In the genomic region with DNA sequence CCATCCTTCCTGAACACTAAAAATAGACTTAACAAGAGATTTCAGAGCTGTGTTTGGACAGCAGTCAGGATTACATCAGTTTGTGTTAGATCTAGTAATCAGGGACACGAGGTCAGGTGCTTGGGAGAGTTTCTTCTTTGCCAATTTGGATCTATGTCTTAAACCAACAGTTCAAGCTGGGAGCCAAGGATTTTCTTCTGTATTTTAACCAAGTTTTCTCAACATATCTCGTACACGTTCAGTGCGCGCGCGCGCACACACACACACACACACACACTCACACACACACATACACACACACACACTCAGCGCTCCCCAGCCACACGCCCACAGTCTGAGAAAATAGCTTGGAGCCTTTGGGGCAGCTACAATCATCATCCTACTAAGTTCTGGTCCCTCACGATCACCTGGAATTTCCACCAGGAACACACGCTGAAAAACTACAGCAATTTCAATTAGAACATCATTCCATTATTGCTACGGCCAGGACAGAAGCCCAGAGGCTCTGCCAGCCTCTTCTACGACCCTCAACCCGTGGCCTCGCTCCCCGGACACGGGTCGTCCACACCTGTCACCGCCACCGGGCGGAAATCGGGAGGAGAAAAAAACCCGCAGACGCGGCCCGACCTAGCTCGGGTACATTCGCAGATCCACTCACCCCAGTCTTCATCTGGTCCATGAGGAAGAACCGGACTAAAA, we compare ENCODE assay signal across 8 mouse cellular contexts. TPM values are rescaled to one million over a fixed set of nuclear protein-coding genes. Genes with fewer than 3 reads are reported as not detected.
DNase-seq lines count a peak whose midpoint lies in the region; ATAC-seq and TF ChIP-seq lines count a peak whose summit lies in the region.

No protein-coding gene starts in this region.

- peak overlapping the region; percentile 65 for H3ac ChIP-seq in C2C12 (ENCODE audit: control insufficient read depth, insufficient read length, low read depth)
- H3ac ChIP-seq in myocyte (ENCODE audit: control insufficient read depth, insufficient read length), result peak overlapping the region; percentile 48

- intact Hi-C loops in gastrocnemius, postnatal 36 days (cut with DNase I), result no loop called here

- peak overlapping the region; percentile 86 for H3K27ac ChIP-seq in heart, embryonic 15.5 days
- H3K27ac ChIP-seq in liver, embryonic 12.5 days, result peak overlapping the region; percentile 91

- no peaks in the 10 kb centered on the region for H3K27me3 ChIP-seq in C2C12 (ENCODE audit: control insufficient read depth, insufficient read depth, insufficient read length)
- no peaks in the 10 kb centered on the region for H3K27me3 ChIP-seq in heart, embryonic 15.5 days
- no peaks in the 10 kb centered on the region for H3K27me3 ChIP-seq in liver, embryonic 12.5 days (replicated peaks)
- H3K27me3 ChIP-seq in myocyte (ENCODE audit: control insufficient read depth, insufficient read depth, insufficient read length), result no peaks in the 10 kb centered on the region

- H3K4me3 ChIP-seq in C2C12 (ENCODE audit: insufficient read depth, poor library complexity, severe bottlenecking), result peak overlapping the region; percentile 78
- peak overlapping the region; percentile 98 for H3K4me3 ChIP-seq in heart, embryonic 15.5 days
- peak overlapping the region; percentile 96 for H3K4me3 ChIP-seq in liver, embryonic 12.5 days
- H3K4me3 ChIP-seq in myocyte, result peak overlapping the region; percentile 97

- peaks cover 20% of the 10 kb centered on the region for H3K4me1 ChIP-seq in heart, embryonic 15.5 days (replicated peaks)
- H3K4me1 ChIP-seq in liver, embryonic 12.5 days, result peaks cover 52% of the 10 kb centered on the region

- peaks cover 10% of the 10 kb centered on the region for H3K36me3 ChIP-seq in C2C12 (ENCODE audit: control insufficient read depth, insufficient read depth)
- no peaks in the 10 kb centered on the region for H3K36me3 ChIP-seq in heart, embryonic 15.5 days
- H3K36me3 ChIP-seq in liver, embryonic 12.5 days, result peaks cover 6% of the 10 kb centered on the region; the same call in 1 of the 2 replicates
- H3K36me3 ChIP-seq in myocyte (ENCODE audit: control insufficient read depth, insufficient read depth), result no peaks in the 10 kb centered on the region

- DNase-seq in gastrocnemius, postnatal 10 days, result peak; percentile 9
- DNase-seq in gastrocnemius, postnatal 36 days, result no peak
- peak; percentile 38 for DNase-seq in c-Kit-negative CD71-positive TER-119-positive erythroid progenitor cells, embryonic 14.5 days (ENCODE audit: low read depth, low spot score)
- no peak for DNase-seq in frontal cortex, postnatal 36 days (ENCODE audit: low spot score in 2 of 2)

- H3K79me2 ChIP-seq in C2C12 (ENCODE audit: control insufficient read depth, insufficient read depth), result peaks cover 55% of the 10 kb centered on the region
- peaks cover 54% of the 10 kb centered on the region for H3K79me2 ChIP-seq in myocyte (ENCODE audit: control insufficient read depth, insufficient read depth)

- no peaks in the 10 kb centered on the region for H3K9me3 ChIP-seq in heart, embryonic 15.5 days (replicated peaks)
- no peaks in the 10 kb centered on the region for H3K9me3 ChIP-seq in liver, embryonic 12.5 days (replicated peaks)

- 2% methylated on average over 30 of the region's 30 CpGs for WGBS in heart, embryonic 15.5 days
- 1% methylated on average over 30 of the region's 30 CpGs for WGBS in liver, embryonic 12.5 days (ENCODE audit: insufficient replicate concordance)

- TF ChIP-seq POLR2A in myocyte (IDR thresholded peaks at IDR 0.05; ENCODE audit: insufficient read length, low read depth), result no peak

- peaks cover 36% of the 10 kb centered on the region for H3K79me3 ChIP-seq in C2C12 (ENCODE audit: low read depth)

- peak overlapping the region; percentile 93 for H3K4me2 ChIP-seq in heart, embryonic 15.5 days
- peak overlapping the region; percentile 77 for H3K4me2 ChIP-seq in liver, embryonic 12.5 days
- H3K4me2 ChIP-seq in myocyte (ENCODE audit: low read depth), result peak overlapping the region; percentile 74

- peak overlapping the region; percentile 84 for H3K9ac ChIP-seq in heart, embryonic 15.5 days
- peak overlapping the region; percentile 91 for H3K9ac ChIP-seq in liver, embryonic 12.5 days

- ATAC-seq in heart, embryonic 15.5 days (replicated peaks; ENCODE audit: insufficient number of reproducible peaks, insufficient read depth, low FRiP score, low read depth), result no peak
- ATAC-seq in liver, embryonic 12.5 days, result peak; percentile 70

- no peak for TF ChIP-seq CTCF in C2C12 (IDR thresholded peaks at IDR 0.05; ENCODE audit: control insufficient read depth, insufficient read depth, insufficient read length)

TF ChIP-seq in C2C12, 6 proteins besides CTCF, POLR2A, EP300 and RAD21:
- TF ChIP-seq MYOD1 (IDR thresholded peaks at IDR 0.05; ENCODE audit: control insufficient read depth, insufficient read length, low read depth) (peak; percentile 4), MYOG (IDR thresholded peaks at IDR 0.05; ENCODE audit: control insufficient read depth, extremely low read depth, insufficient read length) (no peak), USF1 (IDR thresholded peaks at IDR 0.05; ENCODE audit: low read depth) (no peak), CEBPB (IDR thresholded peaks at IDR 0.05; ENCODE audit: low read depth) (no peak), MAX (IDR thresholded peaks at IDR 0.05) (no peak), FOSL1 (IDR thresholded peaks at IDR 0.05; ENCODE audit: insufficient read depth, low read length, poor library complexity, severe bottlenecking) (no peak)

TF ChIP-seq in myocyte, 11 proteins besides CTCF, POLR2A, EP300 and RAD21:
- TF ChIP-seq MAX (IDR thresholded peaks at IDR 0.05; ENCODE audit: low read depth) (no peak), MYOG (IDR thresholded peaks at IDR 0.05; ENCODE audit: control insufficient read depth in 1 of 3, insufficient read depth in 1 of 3, insufficient read length in 2 of 3, low read depth in 2 of 3) (peak in 1 of 3 experiments; percentile 19), E2F4 (IDR thresholded peaks at IDR 0.05; ENCODE audit: insufficient read depth) (no peak), TCF12 (IDR thresholded peaks at IDR 0.05; ENCODE audit: insufficient read depth, poor library complexity, severe bottlenecking) (no peak), MYOD1 (IDR thresholded peaks at IDR 0.05; ENCODE audit: control insufficient read depth in 1 of 3, insufficient read length in 2 of 3, low read depth in 2 of 3) (peak in 2 of 3 experiments; percentile 17 to 21)

RNA-seq across cellular contexts. Expression of gene Atf6, which starts 0.4 kb away (rescaled TPM):
- 10 to 100 TPM; 17.2 to 17.5 TPM for total RNA-seq in gastrocnemius, postnatal 10 days (2021)
- total RNA-seq in gastrocnemius, postnatal 36 days (2021), result 10 to 100 TPM; 16.3 to 18.2 TPM
- 12.0 TPM for polyA plus RNA-seq in C2C12 (2012; fragmentation: generic; extraction: Trizol)
- 9.8 and 10.2 TPM in 2 replicates for polyA plus RNA-seq in heart, embryonic 15.5 days (2015; fragmentation: Nextera tagmentation; extraction: Ambion mirVana)
- polyA plus RNA-seq in liver, embryonic 12.5 days (2016; fragmentation: Nextera tagmentation; extraction: Ambion mirVana), result 9.6 and 10.6 TPM in 2 replicates
- polyA plus RNA-seq in myocyte (2012; fragmentation: generic; extraction: Trizol), result 40.2 TPM

RNA-seq across cellular contexts. Expression of gene Gm26620, which starts 17.7 kb away (rescaled TPM):
- under 1 TPM; 0.45 to 0.80 TPM for total RNA-seq in gastrocnemius, postnatal 10 days (2021)
- under 1 TPM in 1 of 2 experiments, not detected in 1; 0.54 TPM for total RNA-seq in gastrocnemius, postnatal 36 days (2021)
- polyA plus RNA-seq in C2C12 (2012; fragmentation: generic; extraction: Trizol) (0.12 TPM), myocyte (2012; fragmentation: generic; extraction: Trizol) (0.06 TPM)
- 0.62 and 0.84 TPM in 2 replicates for polyA plus RNA-seq in heart, embryonic 15.5 days (2015; fragmentation: Nextera tagmentation; extraction: Ambion mirVana)
- polyA plus RNA-seq in liver, embryonic 12.5 days (2016; fragmentation: Nextera tagmentation; extraction: Ambion mirVana), result 0.46 and 0.50 TPM in 2 replicates

RNA-seq across cellular contexts. Expression of gene Dusp12, which starts 18.2 kb away (rescaled TPM):
- total RNA-seq in gastrocnemius, postnatal 10 days (2021), result 1 to 10 TPM; 7.5 to 9.7 TPM
- total RNA-seq in gastrocnemius, postnatal 36 days (2021), result 1 to 10 TPM; 3.6 to 4.1 TPM
- polyA plus RNA-seq in C2C12 (2012; fragmentation: generic; extraction: Trizol) (39.9 TPM), myocyte (2012; fragmentation: generic; extraction: Trizol) (26.8 TPM)
- polyA plus RNA-seq in heart, embryonic 15.5 days (2015; fragmentation: Nextera tagmentation; extraction: Ambion mirVana), result 23.0 TPM in 2 replicates
- polyA plus RNA-seq in liver, embryonic 12.5 days (2016; fragmentation: Nextera tagmentation; extraction: Ambion mirVana), result 25.7 and 27.3 TPM in 2 replicates

RNA-seq across cellular contexts. Expression of gene Fcrlb, which starts 45.6 kb away (rescaled TPM):
- total RNA-seq in gastrocnemius, postnatal 10 days (2021), result not detected
- not detected for total RNA-seq in gastrocnemius, postnatal 36 days (2021)
- polyA plus RNA-seq in C2C12 (2012; fragmentation: generic; extraction: Trizol) (not detected), myocyte (2012; fragmentation: generic; extraction: Trizol) (1.6 TPM)
- 0.14 TPM in 1 of 2 replicates, not detected in the other for polyA plus RNA-seq in heart, embryonic 15.5 days (2015; fragmentation: Nextera tagmentation; extraction: Ambion mirVana)
- polyA plus RNA-seq in liver, embryonic 12.5 days (2016; fragmentation: Nextera tagmentation; extraction: Ambion mirVana), result 0.10 and 0.13 TPM in 2 replicates

Comparison
In these comparisons a context has a peak if more than half of its experiments do, and no peak if none do; other contexts are left out.
1. DNase-seq: peak in gastrocnemius, postnatal 10 days (single experiment) and c-Kit-negative CD71-positive TER-119-positive erythroid progenitor cells, embryonic 14.5 days (single experiment); none in gastrocnemius, postnatal 36 days (0 of 2) and frontal cortex, postnatal 36 days (0 of 2).
2. Peak in every context shown above with its lines, with median percentiles within 50 percentile points of each other: H3K4me3 ChIP-seq and H3K4me2 ChIP-seq.